Mouse (Mus musculus) MEL (cell line): ENCODE measurements around the gene Ppp6r2. TPM values are rescaled to one million over a fixed set of nuclear protein-coding genes. Genes with fewer than 3 reads are reported as not detected.

Source experiments
- DNase-seq: peaks from one replicate; pipeline ENCODE4 v3.0.0; 2011; ENCODE audit warnings: low read depth, low spot score
- H3K27ac ChIP-seq: 2 replicates; pipeline ENCODE4 v1.5.1; 2012; ENCODE audit warnings: low read depth, mild to moderate bottlenecking, control low read depth, low read length, moderate library complexity; ENCODE audit not compliant: control insufficient read depth
- H3K27me3 ChIP-seq, 2 experiments: fragments of 150-350 bp in 1 of 2; sonication (generic) in 1 of 2; 2 replicates each; pipeline ENCODE4 v1.6.1; 2012; ENCODE audit warnings: low read length in 2 of 2, mild to moderate bottlenecking in 2 of 2, improper control_type of control experiment in 1 of 2, moderate library complexity in 1 of 2; ENCODE audit not compliant: insufficient read depth in 2 of 2, control insufficient read depth in 1 of 2
- H3K36me3 ChIP-seq, 2 experiments: 2 replicates each; pipeline ENCODE4 v1.6.1; 2012 to 2014; ENCODE audit warnings: low read length in 2 of 2, improper control_type of control experiment in 1 of 2, inconsistent platforms in 1 of 2, mild to moderate bottlenecking in 1 of 2; ENCODE audit not compliant: insufficient read depth in 2 of 2, control insufficient read depth in 1 of 2
- H3K4me1 ChIP-seq, 2 experiments: fragments of 150-350 bp in 1 of 2; sonication (generic) in 1 of 2; 2 replicates each; pipeline ENCODE4 v1.6.1; 2012; ENCODE audit warnings: low read length in 2 of 2, improper control_type of control experiment in 1 of 2, mild to moderate bottlenecking in 1 of 2; ENCODE audit not compliant: insufficient read depth in 2 of 2, control insufficient read depth in 1 of 2
- H3K4me3 ChIP-seq, 2 experiments: fragments of 150-350 bp in 1 of 2; sonication (generic) in 1 of 2; 2 replicates each; pipeline ENCODE4 v1.5.1; 2012; ENCODE audit warnings: low read depth in 2 of 2, low read length in 2 of 2, mild to moderate bottlenecking in 2 of 2, moderate library complexity in 2 of 2, control low read depth in 1 of 2, improper control_type of control experiment in 1 of 2; ENCODE audit not compliant: control insufficient read depth in 1 of 2, insufficient read depth in 1 of 2
- H3K79me2 ChIP-seq: 2 replicates; pipeline ENCODE4 v1.6.1; 2012; ENCODE audit warnings: mild to moderate bottlenecking, low read length, moderate library complexity; ENCODE audit not compliant: control insufficient read depth, poor library complexity, insufficient read depth
- H3K9ac ChIP-seq: 2 replicates; pipeline ENCODE4 v1.6.1; 2012; ENCODE audit warnings: low read depth, mild to moderate bottlenecking, control low read depth, low read length, moderate library complexity; ENCODE audit not compliant: control insufficient read depth, poor library complexity, severe bottlenecking
- H3K9me3 ChIP-seq: fragments of 150-350 bp; sonication (generic); replicated peaks from 2 replicates; pipeline ENCODE4 v1.6.1; 2012; ENCODE audit warnings: mild to moderate bottlenecking, low read length, improper control_type of control experiment, moderate library complexity; ENCODE audit not compliant: insufficient read depth
- BHLHE40 ChIP-seq: IDR thresholded peaks from 2 replicates; pipeline ENCODE4 v1.6.1; 2012; ENCODE audit warnings: low read depth, mild to moderate bottlenecking, inconsistent platforms, low read length, improper control_type of control experiment, borderline replicate concordance
- CHD1 ChIP-seq: IDR thresholded peaks from 2 replicates; pipeline ENCODE4 v1.6.1; 2012; ENCODE audit warnings: low read depth, mild to moderate bottlenecking, inconsistent platforms, low read length, improper control_type of control experiment
- E2F4 ChIP-seq: IDR thresholded peaks from 2 replicates; pipeline ENCODE4 v1.6.1; 2011; ENCODE audit warnings: low read depth, low read length, improper control_type of control experiment, borderline replicate concordance
- EP300 ChIP-seq, 2 experiments: IDR thresholded peaks; 2 replicates each; pipeline ENCODE4 v1.6.1; 2011; ENCODE audit warnings: improper control_type of control experiment in 2 of 2, low read length in 2 of 2, low read depth in 1 of 2, mild to moderate bottlenecking in 1 of 2
- ETS1 ChIP-seq: IDR thresholded peaks from 2 replicates; pipeline ENCODE4 v1.6.1; 2012; ENCODE audit warnings: low read depth, mild to moderate bottlenecking, inconsistent platforms, low read length, improper control_type of control experiment, moderate library complexity
- GABPA ChIP-seq: IDR thresholded peaks from 2 replicates; pipeline ENCODE4 v1.6.1; 2012; ENCODE audit warnings: low read depth, mild to moderate bottlenecking, inconsistent platforms, low read length, improper control_type of control experiment, moderate library complexity
- HCFC1 ChIP-seq: IDR thresholded peaks from 2 replicates; pipeline ENCODE4 v1.6.1; 2012; ENCODE audit warnings: low read depth, mild to moderate bottlenecking, inconsistent platforms, low read length, improper control_type of control experiment, moderate library complexity
- NELFE ChIP-seq: IDR thresholded peaks from 2 replicates; pipeline ENCODE4 v1.6.1; 2011; ENCODE audit warnings: low read depth, low read length, improper control_type of control experiment
- POLR2A ChIP-seq, 2 experiments: IDR thresholded peaks; 2 replicates each; pipeline ENCODE4 v1.6.1; 2011 to 2012; ENCODE audit warnings: low read length in 2 of 2, mild to moderate bottlenecking in 2 of 2, control low read depth in 1 of 2, improper control_type of control experiment in 1 of 2, low read depth in 1 of 2, moderate library complexity in 1 of 2; ENCODE audit not compliant: control insufficient read depth in 1 of 2, insufficient read depth in 1 of 2, poor library complexity in 1 of 2
- POLR2AphosphoS2 ChIP-seq: IDR thresholded peaks from 2 replicates; pipeline ENCODE4 v1.6.1; 2011; ENCODE audit warnings: low read length, improper control_type of control experiment
- RAD21 ChIP-seq: IDR thresholded peaks from 2 replicates; pipeline ENCODE4 v1.6.1; 2011; ENCODE audit warnings: mild to moderate bottlenecking, low read depth, low read length, improper control_type of control experiment
- SIN3A ChIP-seq: IDR thresholded peaks from 2 replicates; pipeline ENCODE4 v1.6.1; 2012; ENCODE audit warnings: low read length, improper control_type of control experiment, inconsistent platforms
- SMC3 ChIP-seq: IDR thresholded peaks from 2 replicates; pipeline ENCODE4 v1.6.1; 2011; ENCODE audit warnings: low read depth, low read length, improper control_type of control experiment
- TAL1 ChIP-seq: IDR thresholded peaks from 2 replicates; pipeline ENCODE4 v1.6.1; 2012; ENCODE audit warnings: mild to moderate bottlenecking, inconsistent platforms, low read length, moderate library complexity, mixed read lengths
- USF1 ChIP-seq: IDR thresholded peaks from 2 replicates; pipeline ENCODE4 v1.6.1; 2014; ENCODE audit warnings: low read depth, mild to moderate bottlenecking, inconsistent platforms, low read length, improper control_type of control experiment, moderate library complexity
- USF2 ChIP-seq, 2 experiments: IDR thresholded peaks; 2 replicates each; pipeline ENCODE4 v1.6.1; 2011 to 2012; ENCODE audit warnings: improper control_type of control experiment in 2 of 2, low read length in 2 of 2, borderline replicate concordance in 1 of 2, inconsistent platforms in 1 of 2, low read depth in 1 of 2, mild to moderate bottlenecking in 1 of 2; ENCODE audit not compliant: insufficient read depth in 1 of 2
- ZKSCAN1 ChIP-seq: IDR thresholded peaks from 2 replicates; pipeline ENCODE4 v1.6.1; 2012; ENCODE audit warnings: low read depth, mild to moderate bottlenecking, inconsistent platforms, low read length, improper control_type of control experiment, moderate library complexity
- ZMIZ1 ChIP-seq: IDR thresholded peaks from 2 replicates; pipeline ENCODE4 v1.6.1; 2012; ENCODE audit warnings: low read depth, mild to moderate bottlenecking, inconsistent platforms, low read length, improper control_type of control experiment, moderate library complexity
- ZNF384 ChIP-seq: IDR thresholded peaks from 2 replicates; pipeline ENCODE4 v1.6.1; 2012; ENCODE audit warnings: low read depth, mild to moderate bottlenecking, inconsistent platforms, low read length, improper control_type of control experiment
- polyA plus RNA-seq, 2 experiments: library from polyadenylated mRNA; stranded (reverse) in 1 of 2; unstranded in 1 of 2; fragments of >175 nt in 1 of 2; fragments of >200 nt in 1 of 2; gene quantifications; 2 replicates each; pipeline versions ENCODE4 v1.2.1 to v1.2.4; 2012; ENCODE audit warnings: low replicate concordance in 2 of 2, low read depth in 1 of 2; ENCODE audit not compliant: insufficient read length in 2 of 2, insufficient read depth in 1 of 2, missing spikeins in 1 of 2
- total RNA-seq: library from RNA; depleted of rRNA; stranded (reverse); fragments of 300-350 nt; gene quantifications from 2 replicates; pipeline ENCODE4 v1.2.3, GENCODE M21; 2012

The Ppp6r2 gene
- total and polyA plus RNA-seq, 3 experiments = 15.5 to 23.2 TPM; not detected in 1

DNA sequence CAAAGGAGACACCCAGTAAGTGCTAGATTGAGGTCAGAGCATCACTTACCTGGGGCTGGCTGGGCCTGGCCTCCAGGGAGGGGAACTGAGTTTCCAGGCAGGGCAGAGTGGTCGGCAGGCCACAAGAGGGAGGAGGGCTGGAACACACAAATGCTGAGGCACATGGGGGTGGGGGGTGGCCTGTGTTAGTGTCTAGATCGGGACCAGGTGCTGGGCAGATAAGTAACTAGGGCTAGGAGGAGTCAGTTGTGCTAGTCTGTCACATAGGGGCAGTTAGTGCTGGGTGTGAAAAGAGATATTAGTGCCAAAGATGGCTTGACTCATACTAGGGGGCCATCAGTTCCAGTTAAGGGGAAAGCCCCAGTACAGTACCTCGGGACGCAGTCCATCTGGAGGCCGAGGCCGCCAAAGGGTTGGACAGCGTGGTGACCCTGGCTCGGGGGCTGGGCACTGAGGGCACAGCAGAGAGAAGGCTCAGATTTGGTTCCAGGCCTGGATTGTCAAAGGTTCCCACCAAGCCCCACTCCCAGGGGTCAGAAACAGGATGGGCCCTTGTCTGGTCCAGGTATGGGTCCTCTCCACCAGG lies 84.3 kb downstream of the Ppp6r2 start:
- Histone ChIP-seq H3K79me2 (no peaks in the 10 kb centered on the region), H3K9me3 (no peaks in the 10 kb centered on the region), H3K4me1 (no peaks in the 10 kb centered on the region), H3K27me3 (no peaks in the 10 kb centered on the region), H3K9ac (no peak overlapping the region), H3K4me3 (no peak overlapping the region), H3K27ac (no peak overlapping the region), H3K36me3 (peaks cover 0 to 13% of the 10 kb centered on the region in 2 experiments; a peak in 2 of 4 replicates)
- DNase-seq = no peak
- TF ChIP-seq POLR2A (IDR thresholded peaks at IDR 0.05; ENCODE audit: control insufficient read depth in 1 of 2, insufficient read depth in 1 of 2, low read depth in 1 of 2, low read length in 2 of 2, poor library complexity in 1 of 2) (no peak), ZNF384 (no peak)

DNA sequence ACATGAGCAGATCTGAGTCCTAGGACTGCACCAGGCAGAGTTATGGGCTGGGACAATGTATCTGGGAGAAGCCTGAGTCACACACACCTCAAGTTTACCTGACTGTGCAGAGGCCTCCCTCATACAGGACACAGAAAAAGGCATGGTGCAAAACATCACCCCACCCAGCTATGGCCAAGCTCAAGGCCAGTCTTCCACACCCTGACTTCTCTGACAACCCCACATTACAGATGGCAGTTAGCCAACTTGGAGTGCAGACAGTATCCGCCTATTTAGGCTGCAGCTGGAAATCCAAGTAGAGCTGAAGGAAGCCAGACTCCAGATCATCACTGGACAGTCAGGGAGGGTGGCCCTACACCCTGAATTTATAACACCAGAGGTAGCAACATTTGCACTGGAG lies 85.1 kb downstream of the Ppp6r2 start:
- H3K36me3 ChIP-seq = peaks cover 0 to 10% of the 10 kb centered on the region in 2 experiments; a peak in 2 of 4 replicates
- no peaks in the 10 kb centered on the region for H3K9me3 ChIP-seq
- no peak overlapping the region for H3K27ac ChIP-seq
- H3K4me3 ChIP-seq = no peak overlapping the region
- H3K79me2 ChIP-seq = no peaks in the 10 kb centered on the region
- H3K4me1 ChIP-seq = no peaks in the 10 kb centered on the region
- H3K27me3 ChIP-seq = no peaks in the 10 kb centered on the region
- TF ChIP-seq EP300 (IDR thresholded peaks at IDR 0.05; ENCODE audit: low read depth in 1 of 2, low read length in 2 of 2) (no peak), POLR2AphosphoS2 (no peak), RAD21 (no peak), E2F4 (no peak), USF1 (no peak), USF2 (IDR thresholded peaks at IDR 0.05; ENCODE audit: borderline replicate concordance in 1 of 2, insufficient read depth in 1 of 2, low read depth in 1 of 2, low read length in 2 of 2) (no peak), GABPA (no peak), CHD1 (no peak), TAL1 (no peak), ZNF384 (no peak), ZKSCAN1 (no peak), HCFC1 (no peak)
- TF ChIP-seq, all 39 proteins: peak for 0
- DNase-seq = no peak
- no peak overlapping the region for H3K9ac ChIP-seq

GRCm38 (mm10) chr15:89297695-89298094 lies 86.3 kb downstream of the Ppp6r2 start:
- H3K27me3 ChIP-seq = no peaks in the 10 kb centered on the region
- H3K9ac ChIP-seq = no peak overlapping the region
- no peaks in the 10 kb centered on the region for H3K79me2 ChIP-seq
- no peak for TF ChIP-seq EP300 (IDR thresholded peaks at IDR 0.05; ENCODE audit: low read depth in 1 of 2, low read length in 2 of 2)
- TF ChIP-seq ZMIZ1 = no peak
- no peak for TF ChIP-seq ETS1
- no peak for TF ChIP-seq SIN3A
- no peak for TF ChIP-seq SMC3
- TF ChIP-seq BHLHE40 = no peak
- no peak for TF ChIP-seq NELFE
- peaks cover 0 to 2% of the 10 kb centered on the region in 2 experiments; a peak in 2 of 4 replicates for H3K36me3 ChIP-seq
- H3K9me3 ChIP-seq = no peaks in the 10 kb centered on the region
- DNase-seq = no peak
- H3K4me1 ChIP-seq = no peaks in the 10 kb centered on the region
- H3K4me3 ChIP-seq = no peak overlapping the region
- no peak overlapping the region for H3K27ac ChIP-seq
